Mouse (Mus musculus) limb, embryonic 10.5 days (tissue): ENCODE data around the gene Aatf. TPM values are rescaled to one million over a fixed set of nuclear protein-coding genes. Genes with fewer than 3 reads are reported as not detected.

Source experiments
- DNase-seq: peaks from one replicate; pipeline ENCODE4 v3.0.0-alpha.2; 2017; ENCODE audit warnings: low spot score
- H3K27ac ChIP-seq: fragments of 300-500 bp; sonication (generic); 2 replicates; pipeline ENCODE4 v1.5.1; 2016; ENCODE audit warnings: mild to moderate bottlenecking
- H3K27me3 ChIP-seq: fragments of 300-500 bp; sonication (generic); 2 replicates; pipeline ENCODE4 v1.6.1; 2016; ENCODE audit warnings: low read depth, mild to moderate bottlenecking; ENCODE audit not compliant: poor library complexity, severe bottlenecking
- H3K36me3 ChIP-seq: fragments of 300-500 bp; sonication (generic); 2 replicates; pipeline ENCODE4 v1.6.1; 2016; ENCODE audit warnings: mild to moderate bottlenecking, moderate library complexity
- H3K4me1 ChIP-seq: fragments of 300-500 bp; sonication (generic); 2 replicates; pipeline ENCODE4 v1.6.1; 2016
- H3K4me3 ChIP-seq: fragments of 300-500 bp; sonication (generic); 2 replicates; pipeline ENCODE4 v1.5.1; 2016; ENCODE audit warnings: mild to moderate bottlenecking, moderate library complexity
- H3K9me3 ChIP-seq: fragments of 300-500 bp; sonication (generic); replicated peaks from 2 replicates; pipeline ENCODE4 v1.6.1; 2016; ENCODE audit warnings: mild to moderate bottlenecking
- WGBS: fragments of 180-500 bp; shearing (Covaris S2); methylation state at CpG from one replicate; pipeline ENCODE4 v1.1.7; 2016; 5-methylcytosine and 5-hydroxymethylcytosine counted together
- polyA plus RNA-seq: library from polyadenylated mRNA; unstranded; fragments of >200 nt; fragmentation: Nextera tagmentation; extraction: Ambion mirVana; gene quantifications from 2 replicates; pipeline ENCODE4 v1.2.1, GENCODE M21; 2016

Aatf gene
- polyA plus RNA-seq, 1 experiment from 2014 or later: 52.5 TPM

DNA sequence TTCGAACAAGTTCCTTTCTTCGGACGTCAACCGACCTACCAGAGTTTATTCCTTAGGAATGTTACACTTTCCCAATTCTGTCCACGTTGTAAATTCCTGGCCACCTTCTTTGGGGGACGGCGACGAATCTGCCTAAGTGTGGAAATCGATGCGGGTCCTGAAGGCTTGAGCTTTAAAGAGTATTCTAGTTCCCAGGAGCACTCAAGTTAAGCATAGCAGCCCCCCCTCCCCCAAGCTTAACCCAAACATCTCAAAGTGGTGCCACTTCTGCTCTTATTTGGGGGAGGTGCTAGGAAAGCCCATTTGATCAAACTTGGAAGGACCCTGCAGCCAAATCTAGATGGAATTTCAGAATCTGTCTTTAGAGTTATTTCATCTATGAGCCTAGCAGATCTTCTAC is 13.1 kb upstream of the Aatf start:
- H3K4me1 ChIP-seq: peaks cover 60% of the 10 kb centered on the region
- H3K4me3 ChIP-seq: peak overlapping the region; percentile 60
- no peak overlapping the region for H3K27ac ChIP-seq
- no peaks in the 10 kb centered on the region for H3K36me3 ChIP-seq
- under 1% methylated on average over 10 of the region's 10 CpGs for WGBS
- H3K27me3 ChIP-seq: peaks cover 100% of the 10 kb centered on the region
- DNase-seq: no peak
- H3K9me3 ChIP-seq: no peaks in the 10 kb centered on the region

- H3K27ac ChIP-seq: peak within 1 kb of the TSS; percentile 21; the same call in 1 of the 2 replicates
- H3K9me3 ChIP-seq: no peaks in the 10 kb centered on the region
- WGBS: under 1% methylated on average over 64 of the region's 64 CpGs
- H3K36me3 ChIP-seq: no peaks in the 10 kb centered on the region
- peak; percentile 88 for DNase-seq
- peaks cover 100% of the 10 kb centered on the region for H3K27me3 ChIP-seq
- H3K4me3 ChIP-seq: peak within 1 kb of the TSS; percentile 60
- H3K4me1 ChIP-seq: peaks cover 60% of the 10 kb centered on the region
Observed at GRCm38 (mm10) chr11:84525421-84526274, 12.3 kb upstream of the Aatf start, which contains the start of gene Lhx1. Lhx1 (minus strand) TSS chr11:84525535.

- WGBS: under 1% methylated on average over 48 of the region's 48 CpGs
- Histone ChIP-seq H3K9me3 (no peaks in the 10 kb centered on the region), H3K4me1 (peaks cover 66% of the 10 kb centered on the region), H3K27me3 (peaks cover 100% of the 10 kb centered on the region), H3K4me3 (peak overlapping the region; percentile 60), H3K27ac (peak overlapping the region; percentile 21; the same call in 1 of the 2 replicates), H3K36me3 (no peaks in the 10 kb centered on the region)
- DNase-seq: peak; percentile 72
Observed at GRCm38 (mm10) chr11:84524511-84525270, 11.4 kb upstream of the Aatf start.

- WGBS: under 1% methylated on average over 35 of the region's 35 CpGs
- Histone ChIP-seq H3K36me3 (no peaks in the 10 kb centered on the region), H3K9me3 (no peaks in the 10 kb centered on the region), H3K4me1 (peaks cover 58% of the 10 kb centered on the region), H3K27me3 (peaks cover 100% of the 10 kb centered on the region), H3K27ac (no peak overlapping the region), H3K4me3 (peak overlapping the region; percentile 60)
- peak; percentile 71 for DNase-seq
Observed at GRCm38 (mm10) chr11:84523841-84524510, 10.7 kb upstream of the Aatf start.

DNA sequence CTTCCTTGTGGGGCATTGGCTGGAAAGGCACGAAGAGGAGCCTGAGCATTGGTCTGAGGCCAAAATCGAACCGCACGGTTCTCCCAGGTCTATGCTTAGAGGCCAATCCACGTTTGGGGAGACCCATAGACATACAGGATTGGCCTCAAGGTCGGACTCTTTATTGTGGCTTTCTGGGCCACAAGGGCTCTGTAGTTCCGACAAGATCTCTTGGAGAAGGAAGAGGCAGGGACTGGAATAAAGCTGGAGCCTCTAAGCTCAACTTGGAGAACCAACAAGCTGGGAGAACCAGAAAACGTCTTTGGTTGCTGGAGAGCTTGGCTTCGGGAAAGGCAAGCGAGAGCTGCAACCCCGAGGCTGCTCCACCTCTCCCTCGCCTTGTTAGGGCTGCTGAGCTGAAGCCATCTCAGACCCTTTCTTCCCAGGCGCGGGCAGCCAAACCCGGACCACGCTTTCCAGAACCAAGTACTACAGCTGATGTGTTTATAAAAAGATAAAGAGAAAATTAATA is 10.1 kb upstream of the Aatf start:
- Histone ChIP-seq H3K4me3 (peak overlapping the region; percentile 60; the same call in 1 of the 2 replicates), H3K9me3 (no peaks in the 10 kb centered on the region), H3K4me1 (peaks cover 52% of the 10 kb centered on the region), H3K36me3 (no peaks in the 10 kb centered on the region), H3K27ac (no peak overlapping the region), H3K27me3 (peaks cover 100% of the 10 kb centered on the region)
- DNase-seq: peak; percentile 64
- WGBS: under 1% methylated on average over 16 of the region's 16 CpGs

- Histone ChIP-seq H3K27ac (no peak overlapping the region), H3K4me1 (peaks cover 51% of the 10 kb centered on the region), H3K27me3 (peaks cover 100% of the 10 kb centered on the region), H3K9me3 (no peaks in the 10 kb centered on the region), H3K4me3 (peak overlapping the region; percentile 29), H3K36me3 (no peaks in the 10 kb centered on the region)
- under 1% methylated on average over 40 of the region's 40 CpGs for WGBS
- DNase-seq: peak; percentile 67
Observed at GRCm38 (mm10) chr11:84522577-84523320, 9.4 kb upstream of the Aatf start.

GRCm38 (mm10) chr11:84521751-84522299 is 8.5 kb upstream of the Aatf start:
- no peak for DNase-seq
- H3K4me3 ChIP-seq: no peak overlapping the region
- WGBS: 11% methylated on average over 24 of the region's 24 CpGs
- no peak overlapping the region for H3K27ac ChIP-seq
- H3K27me3 ChIP-seq: peaks cover 100% of the 10 kb centered on the region
- peaks cover 48% of the 10 kb centered on the region for H3K4me1 ChIP-seq
- H3K9me3 ChIP-seq: no peaks in the 10 kb centered on the region
- H3K36me3 ChIP-seq: no peaks in the 10 kb centered on the region

GRCm38 (mm10) chr11:84521071-84521390 is 7.7 kb upstream of the Aatf start:
- peaks cover 42% of the 10 kb centered on the region for H3K4me1 ChIP-seq
- no peak overlapping the region for H3K27ac ChIP-seq
- no peaks in the 10 kb centered on the region for H3K36me3 ChIP-seq
- H3K9me3 ChIP-seq: no peaks in the 10 kb centered on the region
- H3K27me3 ChIP-seq: peaks cover 100% of the 10 kb centered on the region
- DNase-seq: no peak
- WGBS: 33% methylated on average over 3 of the region's 3 CpGs
- H3K4me3 ChIP-seq: no peak overlapping the region

- Histone ChIP-seq H3K36me3 (no peaks in the 10 kb centered on the region), H3K27me3 (peaks cover 100% of the 10 kb centered on the region), H3K4me3 (peak overlapping the region; percentile 25), H3K9me3 (no peaks in the 10 kb centered on the region), H3K27ac (no peak overlapping the region), H3K4me1 (peaks cover 36% of the 10 kb centered on the region)
- peak; percentile 54 for DNase-seq
- 4% methylated on average over 31 of the region's 31 CpGs for WGBS
Observed at GRCm38 (mm10) chr11:84520269-84521070, 7.1 kb upstream of the Aatf start.

- DNase-seq: no peak
- Histone ChIP-seq H3K27me3 (peaks cover 100% of the 10 kb centered on the region), H3K36me3 (no peaks in the 10 kb centered on the region), H3K4me3 (peak overlapping the region; percentile 25), H3K4me1 (peaks cover 29% of the 10 kb centered on the region), H3K27ac (no peak overlapping the region), H3K9me3 (no peaks in the 10 kb centered on the region)
- WGBS: 10% methylated on average over 34 of the region's 34 CpGs
Observed at GRCm38 (mm10) chr11:84519576-84520268, 6.4 kb upstream of the Aatf start.

DNA sequence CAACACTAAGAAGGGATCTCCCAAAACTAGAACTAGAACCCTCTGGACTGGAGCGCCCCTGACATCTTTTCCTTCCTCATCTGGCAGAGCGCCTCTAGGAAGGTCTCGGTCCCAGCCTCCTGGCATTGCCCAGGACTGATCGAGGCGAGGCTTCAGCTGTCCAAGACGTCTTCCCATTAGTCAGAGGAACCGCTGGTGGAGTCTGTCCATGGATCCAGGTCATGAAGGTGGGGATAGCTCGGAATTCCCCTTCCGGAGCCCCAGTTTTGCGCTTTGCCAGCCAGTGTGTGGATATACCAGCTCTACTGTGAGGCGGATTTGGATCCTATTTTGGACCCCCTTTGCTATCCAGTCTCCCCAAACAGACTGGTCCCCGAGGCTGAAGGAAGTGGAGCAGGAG is 5.7 kb upstream of the Aatf start:
- Histone ChIP-seq H3K9me3 (no peaks in the 10 kb centered on the region), H3K4me3 (no peak overlapping the region), H3K27me3 (peaks cover 100% of the 10 kb centered on the region), H3K4me1 (peaks cover 24% of the 10 kb centered on the region), H3K27ac (no peak overlapping the region), H3K36me3 (no peaks in the 10 kb centered on the region)
- 24% methylated on average over 12 of the region's 12 CpGs for WGBS
- no peak for DNase-seq
